In the genomic region with DNA sequence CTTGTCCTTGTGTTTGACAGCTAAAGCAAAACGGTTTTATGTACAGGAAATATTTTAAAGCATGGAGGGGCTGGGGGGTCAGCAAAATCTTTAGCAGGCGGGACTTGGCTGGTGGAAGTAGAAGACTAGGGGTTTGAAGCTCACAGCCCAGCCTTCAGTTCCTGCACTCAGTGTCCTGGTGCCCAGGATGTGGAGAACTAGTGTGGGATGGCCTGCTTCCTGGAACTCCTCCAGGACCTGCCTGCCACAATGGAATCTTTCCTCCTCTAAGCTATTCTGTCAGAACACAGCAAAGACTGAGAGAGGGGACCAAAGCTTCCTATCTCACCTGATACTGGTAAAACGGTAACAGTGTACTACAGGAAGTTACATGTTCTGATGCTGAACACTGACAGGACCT, we compare ENCODE assay signal across 12 mouse cellular contexts. TPM values are rescaled to one million over a fixed set of nuclear protein-coding genes. Genes with fewer than 3 reads are reported as not detected.
DNase-seq lines count a peak whose midpoint lies in the region; ATAC-seq and TF ChIP-seq lines count a peak whose summit lies in the region.
"Had no signal": no experiment of that assay in that cellular context is flagged by ENCODE, and none has a peak within 500 bp of the region (broad histone marks: within the 10 kb centered on the region; RNA-seq: fewer than 3 reads in every experiment).

No protein-coding gene starts in this region.

- TF ChIP-seq EP300 in lung, postnatal 0 days (IDR thresholded peaks at IDR 0.05): no peak

- TF ChIP-seq POLR2A in small intestine, adult 2 months (IDR thresholded peaks at IDR 0.05; ENCODE audit: low read depth, low read length): no peak

- WGBS in heart, embryonic 15.5 days: 38% methylated on average over 3 of the region's 3 CpGs
- WGBS in lung, postnatal 0 days: 58% methylated on average over 3 of the region's 3 CpGs
- 43% methylated on average over 3 of the region's 3 CpGs for WGBS in small intestine, adult 2 months

- H3K4me2 ChIP-seq in heart, embryonic 15.5 days: no peak overlapping the region
- no peak overlapping the region for H3K4me2 ChIP-seq in lung, postnatal 0 days (replicated peaks; ENCODE audit: low read depth, low read length)
- H3K4me2 ChIP-seq: heart, embryonic 12.5 days; liver, embryonic 15.5 days had no signal

- TF ChIP-seq CTCF in lung, postnatal 0 days (IDR thresholded peaks at IDR 0.05): no peak
- TF ChIP-seq CTCF in small intestine, adult 2 months (IDR thresholded peaks at IDR 0.05; ENCODE audit: extremely low read depth, insufficient read length, insufficient replicate concordance, low read depth, low read length): no peak

- no peaks in the 10 kb centered on the region for H3K9me3 ChIP-seq in heart, embryonic 15.5 days (replicated peaks)
- H3K9me3 ChIP-seq in lung, postnatal 0 days (ENCODE audit: low read length): no peaks in the 10 kb centered on the region
- H3K9me3 ChIP-seq: heart, embryonic 12.5 days; liver, embryonic 15.5 days had no signal

- no peak overlapping the region for H3K9ac ChIP-seq in heart, embryonic 15.5 days
- H3K9ac ChIP-seq in lung, postnatal 0 days (replicated peaks; ENCODE audit: low read depth): no peak overlapping the region
- H3K9ac ChIP-seq: heart, embryonic 12.5 days; liver, embryonic 15.5 days had no signal

- H3K27ac ChIP-seq in heart, embryonic 15.5 days: peak overlapping the region; percentile 21
- H3K27ac ChIP-seq in lung, postnatal 0 days (ENCODE audit: low read length): no peak overlapping the region
- peak overlapping the region; percentile 70 for H3K27ac ChIP-seq in small intestine, adult 2 months (ENCODE audit: insufficient read depth, low read depth, low read length)
- H3K27ac ChIP-seq: liver, embryonic 15.5 days had no signal

- no peak for DNase-seq in heart, postnatal 25 days (ENCODE audit: low spot score)
- DNase-seq in lung, postnatal 0 days (ENCODE audit: low spot score): no peak
- DNase-seq in lung, adult 18-20 months: no peak
- no peak for DNase-seq in ovary, postnatal 10 days (ENCODE audit: low spot score)
- no peak for DNase-seq in gastrocnemius, adult 18-20 months (ENCODE audit: low spot score)
- DNase-seq: adrenal gland, adult 2 months; thymus, adult 18-20 months had no signal

- no peaks in the 10 kb centered on the region for H3K27me3 ChIP-seq in heart, embryonic 15.5 days
- H3K27me3 ChIP-seq in lung, postnatal 0 days (replicated peaks; ENCODE audit: insufficient read depth, low read length): no peaks in the 10 kb centered on the region
- H3K27me3 ChIP-seq in small intestine, adult 2 months (ENCODE audit: control insufficient read depth, insufficient read depth, low read length): no peaks in the 10 kb centered on the region
- H3K27me3 ChIP-seq: heart, embryonic 12.5 days; liver, embryonic 15.5 days had no signal

- no peak overlapping the region for H3K4me3 ChIP-seq in heart, embryonic 15.5 days
- no peak overlapping the region for H3K4me3 ChIP-seq in lung, postnatal 0 days (ENCODE audit: low read depth, low read length)
- H3K4me3 ChIP-seq in small intestine, adult 2 months (ENCODE audit: low read depth, low read length): no peak overlapping the region
- H3K4me3 ChIP-seq: heart, embryonic 12.5 days; liver, embryonic 15.5 days had no signal

- peaks cover 45% of the 10 kb centered on the region for H3K4me1 ChIP-seq in heart, embryonic 15.5 days (replicated peaks)
- peaks cover 21% of the 10 kb centered on the region; the same call in 1 of the 2 replicates for H3K4me1 ChIP-seq in lung, postnatal 0 days (ENCODE audit: insufficient read depth, low read depth, low read length)
- H3K4me1 ChIP-seq in small intestine, adult 2 months (ENCODE audit: control insufficient read depth, insufficient read depth, insufficient read length, low read length): peaks cover 49% of the 10 kb centered on the region
- H3K4me1 ChIP-seq: liver, embryonic 15.5 days had no signal

- intact Hi-C loops in heart, postnatal 25 days (cut with DNase I): no loop called here

- 0 out of 2 replicates have a peak, but pooled peaks have one; percentile 33 for ATAC-seq in heart, embryonic 15.5 days (replicated peaks; ENCODE audit: insufficient number of reproducible peaks, insufficient read depth, low FRiP score, low read depth)
- 0 out of 2 replicates have a peak, but pooled peaks have one; percentile 28 for ATAC-seq in lung, postnatal 0 days
- ATAC-seq in granulocyte monocyte progenitor cell, adult 5-6 weeks (replicated peaks; ENCODE audit: poor library complexity, severe bottlenecking): peak; percentile 25; the same call in 1 of the 2 replicates

- no peaks in the 10 kb centered on the region for H3K36me3 ChIP-seq in heart, embryonic 15.5 days
- H3K36me3 ChIP-seq in lung, postnatal 0 days (ENCODE audit: insufficient read depth, low read length): no peaks in the 10 kb centered on the region
- peaks cover 2% of the 10 kb centered on the region for H3K36me3 ChIP-seq in small intestine, adult 2 months (ENCODE audit: control insufficient read depth, insufficient read depth, low read length)
- H3K36me3 ChIP-seq: heart, embryonic 12.5 days; liver, embryonic 15.5 days had no signal

RNA-seq across cellular contexts. Expression of a gene that starts 14.4 kb away (rescaled TPM):
- 9.7 and 11.8 TPM in 2 replicates for polyA plus RNA-seq in heart, embryonic 15.5 days (2015; fragmentation: Nextera tagmentation; extraction: Ambion mirVana)
- total RNA-seq in heart, postnatal 25 days (2021): 10 to 100 TPM; 20.3 to 21.2 TPM
- 11.6 and 11.8 TPM in 2 replicates for polyA plus RNA-seq in lung, postnatal 0 days (2015; fragmentation: Nextera tagmentation; extraction: Ambion mirVana)
- 6.6 and 10.4 TPM in 2 replicates for total RNA-seq in granulocyte monocyte progenitor cell, adult 5-6 weeks (2014; fragmentation: Nextera tagmentation)
- 13.4 and 14.6 TPM in 2 replicates for total RNA-seq in granulocyte monocyte progenitor cell, adult 5-6 weeks (2017)
- 3.9 and 7.8 TPM in 2 replicates for polyA plus RNA-seq in small intestine, adult 2 months (2012; rRNA removed)
- total RNA-seq in gastrocnemius, adult 18-20 months (2021): 1 to 10 TPM; 7.9 to 9.7 TPM
